In genomic region chr8:115063623-115064022, GRCm38 (mm10) we compare ENCODE assay signal across 19 mouse cellular contexts.
DNase-seq lines count a peak whose midpoint lies in the region; ATAC-seq lines count a peak whose summit lies in the region.
"Had no signal": no experiment of that assay in that cellular context is flagged by ENCODE, and none has a peak within 500 bp of the region (broad histone marks: within the 10 kb centered on the region; RNA-seq: fewer than 3 reads in every experiment).

No protein-coding gene starts in this region.

- peak; percentile 36 for DNase-seq in CD4-positive helper T cell, adult 2 months (ENCODE audit: low read depth, low spot score)
- peak; percentile 70 for DNase-seq in induced T-regulatory cell, adult 2 months (ENCODE audit: low read depth)
- no peak for DNase-seq in B cell, adult 2 months
- DNase-seq in neural tube, embryonic 10.5 days (ENCODE audit: extremely low spot score, low spot score), result no peak
- no peak for DNase-seq in right cerebral cortex, postnatal 25 days
- DNase-seq: adrenal gland, adult 2 months; adrenal gland, postnatal 10 days; adrenal gland, postnatal 25 days; cerebellum, adult 11 months; cerebellum, adult 18-20 months; cerebellum, adult 8-10 months; cerebellum, adult 9-11 months; cerebellum, postnatal 14 days; cerebellum, postnatal 36 days; embryo, embryonic 11 days had no signal

- ATAC-seq in CD4-positive, CD25-positive, alpha-beta regulatory T cell, adult 4 months, result peak; percentile 70
- ATAC-seq: forebrain, embryonic 14.5 days; forebrain, embryonic 16.5 days; Patski had no signal

Comparison
In these comparisons a context has a peak if more than half of its experiments do, and no peak if none do; other contexts are left out.
1. DNase-seq: peak in CD4-positive helper T cell, adult 2 months (single experiment) and induced T-regulatory cell, adult 2 months (single experiment); none in B cell, adult 2 months (0 of 2), neural tube, embryonic 10.5 days (single experiment) and right cerebral cortex, postnatal 25 days (single experiment).